Mouse (Mus musculus) thymus, postnatal 14 days (tissue): ENCODE data around the gene Hunk.
A peak's percentile ranks its signal among the peaks of the same experiment; 100 is the strongest.

Experiments
- DNase-seq: peaks from one replicate; pipeline ENCODE4 v3.0.0; 2021

Hunk gene

DNA sequence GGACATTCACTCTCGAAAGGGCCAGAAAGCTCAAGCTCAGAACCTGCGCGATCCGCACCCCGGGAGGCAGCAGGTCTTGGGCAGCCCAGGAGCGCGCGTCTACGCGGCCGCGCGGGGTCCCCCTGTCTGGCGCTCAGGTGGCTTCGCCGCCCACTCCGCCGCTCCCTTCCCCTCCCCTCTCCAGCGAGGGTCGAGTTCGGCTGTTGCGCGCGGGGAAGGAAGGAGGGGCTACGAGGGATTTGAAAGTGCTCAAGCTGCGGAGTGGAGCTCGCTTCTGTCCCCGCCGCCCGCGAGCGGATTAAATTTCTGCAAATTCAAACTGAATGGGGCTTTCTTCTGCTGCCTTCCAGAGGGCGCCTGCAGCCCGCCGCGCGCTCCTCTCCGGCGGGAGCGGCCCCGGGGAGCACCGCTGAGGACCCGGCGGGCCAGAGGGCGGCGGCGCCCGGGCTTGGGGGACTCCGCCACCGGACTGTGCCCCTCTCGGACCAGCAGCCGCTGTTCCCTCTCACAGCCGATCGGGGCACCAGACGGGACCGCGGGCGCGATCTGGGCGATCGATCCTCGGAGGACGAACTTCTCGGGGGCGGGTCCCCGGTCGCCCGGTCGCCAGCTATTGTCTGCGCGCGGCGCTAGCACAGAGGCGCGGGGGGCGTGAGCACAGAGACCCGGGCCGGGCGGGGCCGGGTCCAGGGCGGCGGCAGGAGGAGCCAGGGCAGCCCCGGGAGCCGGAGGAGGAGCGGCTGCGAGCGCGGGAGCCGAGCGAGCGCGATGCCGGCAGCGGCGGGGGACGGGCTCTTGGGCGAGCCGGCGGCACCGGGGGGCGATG lies at the start of gene Hunk:
Gene Hunk, plus strand, starts transcription at position 326 of the 826 bp plus-strand sequence.
- DNase-seq: peak; percentile 63

DNA sequence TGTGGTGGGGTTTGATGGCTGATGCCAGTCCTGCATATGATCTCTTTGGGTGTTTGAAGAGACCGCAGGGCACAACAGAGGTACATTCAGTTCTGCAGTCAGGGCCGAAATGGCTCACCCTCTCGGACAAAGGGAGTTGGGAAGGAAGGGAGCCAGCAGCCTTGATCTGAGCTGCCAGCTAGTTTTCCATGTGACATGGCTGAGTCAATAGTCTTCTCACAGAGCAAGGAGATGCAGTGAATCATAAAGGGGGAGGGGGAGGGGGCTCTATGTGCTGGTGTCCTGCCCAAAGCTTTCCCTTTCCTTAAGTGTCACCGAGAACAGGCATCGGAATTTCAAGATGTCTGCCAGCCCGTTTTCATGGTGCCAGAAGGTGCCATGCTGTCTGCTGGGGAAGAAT lies 46.8 kb upstream of the Hunk start:
- no peak for DNase-seq

DNA sequence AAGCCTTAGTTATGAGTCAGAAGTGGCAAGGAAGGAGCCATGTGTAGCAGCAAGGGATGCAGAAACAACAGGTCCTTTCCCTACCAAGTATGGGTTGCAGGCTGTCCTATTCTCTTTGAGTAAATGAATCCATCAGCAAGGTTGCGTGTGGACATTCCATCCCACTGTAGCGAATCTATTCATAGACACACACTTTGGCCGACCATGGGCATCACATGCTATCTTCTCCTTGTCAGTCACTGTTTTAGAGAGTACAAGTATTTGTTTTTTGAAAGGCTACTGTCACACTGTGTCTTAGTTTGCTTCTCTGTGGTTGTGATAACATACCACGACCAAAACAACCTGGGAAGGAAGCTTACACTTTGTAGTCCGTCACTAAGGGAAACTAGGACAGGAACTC lies 44.7 kb upstream of the Hunk start:
- DNase-seq: no peak

DNA sequence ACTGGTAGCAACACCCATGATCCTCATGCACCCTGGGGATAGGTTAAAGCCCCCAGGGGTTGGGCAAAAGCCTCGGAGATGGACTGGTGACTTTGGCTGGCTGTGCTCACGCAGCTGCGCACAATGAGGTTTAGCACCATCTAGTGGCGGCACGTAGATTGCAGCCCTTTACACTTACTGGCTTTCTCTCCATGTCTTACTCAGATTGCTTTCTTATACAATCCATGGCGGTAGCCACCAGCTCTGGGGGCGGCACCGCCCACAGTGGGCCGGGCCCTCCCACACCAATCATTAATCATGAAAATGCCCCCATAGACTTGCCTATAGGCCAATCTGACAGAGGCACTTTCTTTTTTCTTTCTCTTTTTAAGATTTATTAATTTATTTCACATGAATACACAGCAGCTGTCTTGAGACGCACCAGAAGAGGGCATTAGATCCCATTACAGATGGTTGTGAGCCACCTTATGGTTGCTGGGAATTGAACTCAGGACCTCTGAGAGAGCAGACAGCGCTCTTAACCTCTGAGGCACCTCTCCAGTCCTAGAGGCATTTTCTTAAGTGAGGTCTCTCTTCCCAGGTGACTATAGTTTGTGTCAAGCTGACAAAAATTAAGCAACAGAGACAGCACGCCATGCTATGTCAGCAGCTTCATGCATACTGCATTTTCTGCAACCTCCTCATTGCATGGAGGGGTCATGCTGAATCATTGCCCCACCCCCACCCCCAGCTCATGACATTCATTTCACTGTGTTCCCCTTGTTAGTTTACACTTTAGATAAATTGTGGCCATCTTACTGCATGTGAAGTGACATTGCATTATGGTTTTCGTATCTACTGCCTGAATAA lies 35.9 kb upstream of the Hunk start:
- DNase-seq: peak; percentile 62

DNA sequence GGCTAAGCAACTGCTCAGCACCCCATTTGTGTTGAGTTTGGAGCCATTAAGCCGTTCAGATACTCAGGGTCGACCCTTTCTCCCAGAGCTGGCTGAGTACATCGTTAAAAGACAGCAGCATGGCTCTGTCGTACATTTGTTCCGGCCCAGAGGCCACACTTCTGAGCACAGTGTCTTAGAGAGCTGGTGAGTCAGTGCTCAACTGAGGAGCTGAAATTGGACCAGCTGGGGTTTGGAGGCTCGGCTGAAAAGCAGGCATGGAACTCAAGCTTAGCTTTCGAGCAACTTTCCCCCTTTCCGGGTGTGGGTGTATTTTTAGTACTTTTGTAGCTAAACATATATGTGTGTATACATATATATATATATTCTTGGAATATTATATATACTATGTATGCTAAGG lies 34.1 kb upstream of the Hunk start:
- DNase-seq: no peak

DNA sequence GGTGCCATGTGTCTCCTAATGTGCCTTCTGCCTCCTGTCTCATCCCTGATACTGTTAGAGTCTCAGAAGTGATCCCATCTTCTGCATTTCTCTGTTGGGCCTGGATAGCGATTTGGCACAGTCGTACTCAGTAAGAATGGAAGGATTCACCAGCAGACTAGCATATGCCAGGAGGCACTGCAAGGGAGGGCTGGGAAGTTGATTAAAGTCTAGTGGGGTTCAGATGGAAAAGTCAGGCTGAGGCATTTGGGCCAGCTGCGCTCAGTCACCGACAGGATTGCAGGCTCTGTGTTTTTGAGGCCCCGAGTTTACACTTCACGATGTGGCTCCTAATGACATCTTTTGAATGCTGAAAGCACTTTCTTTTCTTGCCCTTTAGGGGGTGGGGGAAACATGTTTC lies 33.1 kb upstream of the Hunk start:
- no peak for DNase-seq

DNA sequence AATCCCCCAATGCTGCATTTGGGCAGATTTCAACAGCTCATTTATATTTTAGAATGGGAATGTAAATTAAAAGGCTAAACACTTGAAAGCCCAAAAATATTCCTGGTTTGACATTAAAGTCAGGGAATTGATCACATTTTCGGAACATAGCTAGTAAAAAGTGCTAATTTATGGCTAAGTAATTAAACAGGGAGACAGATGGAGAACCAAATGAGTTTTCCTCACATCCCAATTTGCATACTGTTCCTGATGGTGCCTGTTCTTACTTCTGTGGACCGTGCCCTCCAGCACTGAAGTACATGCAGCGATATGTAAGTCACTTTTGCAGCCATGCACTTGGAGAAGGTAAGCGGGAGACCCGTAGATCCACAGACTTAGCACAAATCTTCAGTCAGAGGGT lies 32.7 kb upstream of the Hunk start:
- DNase-seq: no peak

DNA sequence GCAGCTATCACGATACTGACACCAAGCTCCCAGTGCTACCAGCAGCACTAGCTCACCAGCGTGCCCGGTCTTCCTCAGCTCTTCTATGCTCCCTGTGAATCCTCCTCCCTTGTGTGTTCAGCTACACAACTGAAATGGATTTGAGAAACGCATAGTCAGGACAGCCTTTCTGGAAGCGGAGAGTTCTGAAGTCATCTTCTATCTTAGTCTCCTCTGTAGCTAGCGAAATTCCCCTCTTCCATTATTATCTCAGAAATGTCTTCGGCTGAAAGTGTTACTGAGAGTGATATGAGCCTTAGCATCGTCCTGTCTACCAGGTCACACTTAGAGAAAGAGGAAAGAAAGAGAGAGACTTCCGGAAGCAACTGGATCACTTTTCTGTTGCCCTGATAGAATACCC lies 26.5 kb upstream of the Hunk start:
- DNase-seq: no peak

DNA sequence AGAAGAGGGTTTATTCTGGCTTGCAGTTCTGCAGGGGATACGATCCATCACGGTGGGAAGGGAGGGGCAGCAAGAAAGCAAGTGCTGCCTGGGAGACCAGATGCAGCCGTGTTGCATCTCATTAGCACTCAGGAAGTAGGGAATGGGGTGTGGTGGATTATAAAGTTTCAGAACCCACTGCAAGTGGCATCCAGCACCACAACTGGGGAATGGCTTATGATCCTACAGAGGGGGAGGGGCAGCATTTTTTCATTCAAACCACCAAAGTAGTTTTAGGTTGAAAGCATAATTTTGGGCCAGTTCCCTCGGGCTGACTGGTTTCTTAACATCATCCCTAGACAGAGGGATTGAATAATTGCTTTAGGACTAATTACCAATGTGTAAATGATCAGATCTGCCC lies 26.1 kb upstream of the Hunk start:
- DNase-seq: no peak

DNA sequence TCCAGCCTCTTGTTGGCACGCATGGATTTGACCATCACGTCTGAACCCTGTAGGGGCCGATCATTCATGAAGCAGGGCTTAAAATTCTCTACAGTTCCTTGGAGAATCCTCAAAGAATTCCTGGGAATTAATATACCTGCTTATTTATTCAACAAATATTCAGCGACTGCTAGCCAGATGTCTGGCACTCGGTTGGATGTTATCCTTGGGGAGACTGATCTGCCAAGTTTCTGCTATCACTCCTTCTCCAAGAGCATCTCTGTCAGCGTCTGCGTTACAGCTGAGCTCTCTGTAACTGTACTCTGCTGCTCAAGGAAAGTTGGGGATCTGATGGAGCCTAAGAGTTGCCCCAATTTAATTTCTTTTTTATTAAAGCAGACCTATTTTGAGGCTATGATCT lies 25.5 kb upstream of the Hunk start:
- DNase-seq: no peak

DNA sequence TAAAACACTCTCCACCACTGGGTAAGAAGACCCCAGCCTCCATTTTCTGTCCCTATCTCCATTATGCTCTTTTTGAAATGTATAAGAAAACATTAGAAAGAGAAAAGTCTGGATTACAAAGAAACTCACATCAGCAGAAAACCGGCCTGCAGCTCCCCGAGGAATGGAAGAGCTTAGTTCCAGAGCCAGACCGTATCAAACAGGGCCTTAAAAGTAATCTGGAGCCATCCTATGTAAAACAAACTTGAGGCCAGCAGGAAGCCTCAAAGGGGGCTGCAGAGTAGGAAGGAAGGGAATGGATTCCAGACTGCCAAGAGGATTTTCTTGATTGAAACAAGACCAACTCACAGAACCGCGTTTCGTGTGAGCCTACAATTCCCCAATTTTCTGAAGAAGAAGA lies 22.9 kb upstream of the Hunk start:
- DNase-seq: no peak

DNA sequence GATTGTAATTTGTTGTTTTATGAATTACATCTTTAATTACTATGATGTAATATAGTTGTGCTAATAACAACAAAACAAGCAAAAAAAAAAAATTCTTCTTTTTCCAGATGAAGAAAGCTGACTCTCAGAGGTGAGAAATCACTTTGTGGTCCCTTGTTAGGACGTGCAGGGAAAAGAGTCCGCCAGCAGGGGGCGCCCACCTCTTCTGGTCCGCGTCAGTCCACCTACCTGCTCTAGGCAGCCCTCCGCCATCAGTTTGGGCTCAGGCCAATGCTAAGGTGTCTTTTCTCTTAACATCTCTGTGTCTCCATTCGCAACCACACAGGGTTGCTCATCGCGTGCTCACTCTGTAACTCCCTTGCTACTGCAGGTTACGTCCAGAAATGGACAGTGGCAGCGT lies 5.9 kb upstream of the Hunk start:
- DNase-seq: peak; percentile 76

DNA sequence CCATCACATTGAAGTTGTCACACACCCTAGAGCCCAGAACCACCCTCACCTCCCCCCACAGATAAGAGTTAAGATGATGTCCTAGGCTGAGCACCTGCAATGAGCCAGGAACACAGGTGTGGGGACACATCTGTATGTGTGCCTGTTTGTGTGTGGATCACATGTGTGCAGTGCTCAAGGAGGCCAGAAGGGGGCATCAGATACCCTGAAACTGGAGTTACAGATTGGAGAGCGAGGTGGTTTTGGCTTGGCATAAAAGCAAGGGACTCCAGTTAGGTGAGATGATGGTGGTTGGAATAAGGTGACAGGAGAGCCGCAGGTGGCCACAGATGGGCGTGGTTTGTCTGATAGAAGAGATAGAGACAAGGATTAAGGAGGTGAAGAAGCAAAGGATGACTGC lies 4.2 kb upstream of the Hunk start:
- DNase-seq: no peak

DNA sequence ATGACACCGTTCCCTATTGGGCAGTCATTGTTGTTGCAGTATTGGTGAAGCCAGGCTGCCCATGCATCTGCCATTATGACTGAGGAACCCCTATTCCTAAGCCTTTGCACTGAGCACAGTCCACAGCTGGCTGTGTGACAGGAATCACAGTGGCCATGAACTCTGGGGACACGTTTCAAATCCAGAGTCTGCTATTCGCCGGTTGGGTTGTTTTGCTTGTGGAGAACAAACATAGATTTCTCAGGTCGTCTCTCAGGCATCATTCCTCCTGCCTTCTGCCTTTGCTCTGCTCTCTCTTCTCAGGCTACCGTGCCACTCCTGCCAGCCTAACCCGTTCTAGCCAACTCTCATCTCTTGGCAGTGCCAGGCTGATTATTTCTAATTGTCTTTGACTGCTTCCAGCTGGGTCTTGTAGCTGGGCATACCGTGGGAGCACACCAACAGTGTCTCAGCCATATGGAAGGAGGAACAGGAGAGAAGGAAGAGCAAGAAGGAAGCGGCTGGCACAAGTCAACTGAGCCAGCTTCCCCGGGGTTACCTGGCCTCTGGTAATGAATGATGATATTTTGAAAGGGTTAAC lies 3.0 kb upstream of the Hunk start:
- no peak for DNase-seq

DNA sequence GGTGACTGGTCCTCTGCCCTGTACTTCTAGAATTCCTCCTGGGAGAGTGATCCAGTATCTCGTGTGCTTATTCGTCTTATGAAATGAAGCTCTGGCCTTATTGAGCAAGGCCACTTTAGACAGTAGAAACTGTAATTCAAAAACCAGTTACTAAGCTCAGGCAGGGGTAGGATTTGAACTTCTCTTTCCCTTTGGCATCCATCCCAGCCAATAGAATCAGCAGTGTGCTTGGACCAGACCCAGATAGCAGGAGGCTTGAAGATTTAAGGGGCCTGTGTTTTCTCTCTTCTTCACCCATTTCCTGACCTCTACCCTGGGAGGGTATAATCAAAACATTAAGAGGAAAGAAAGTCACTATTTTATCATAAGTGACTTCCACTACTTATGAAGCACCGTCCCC lies 1.8 kb upstream of the Hunk start:
- DNase-seq: no peak

DNA sequence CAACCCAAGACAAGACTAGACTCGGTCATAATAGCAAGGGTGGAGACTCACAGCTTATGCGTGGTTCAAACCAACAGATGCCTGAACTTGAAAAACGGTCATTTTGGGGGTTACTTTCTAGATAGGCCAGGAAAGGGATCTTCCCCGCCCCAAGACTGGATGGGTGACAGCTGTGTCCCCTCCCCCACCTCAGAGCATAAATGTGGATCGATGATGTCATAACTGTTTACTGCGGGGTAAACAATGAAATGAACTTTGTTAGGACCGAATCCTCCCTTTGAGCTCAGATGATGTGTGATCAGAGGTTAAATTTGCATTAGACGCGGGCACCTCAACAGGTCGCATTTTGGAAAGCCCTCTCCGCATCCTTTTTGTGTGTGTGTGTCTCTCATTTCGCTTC lies 967 bp upstream of the Hunk start:
- DNase-seq: no peak

DNA sequence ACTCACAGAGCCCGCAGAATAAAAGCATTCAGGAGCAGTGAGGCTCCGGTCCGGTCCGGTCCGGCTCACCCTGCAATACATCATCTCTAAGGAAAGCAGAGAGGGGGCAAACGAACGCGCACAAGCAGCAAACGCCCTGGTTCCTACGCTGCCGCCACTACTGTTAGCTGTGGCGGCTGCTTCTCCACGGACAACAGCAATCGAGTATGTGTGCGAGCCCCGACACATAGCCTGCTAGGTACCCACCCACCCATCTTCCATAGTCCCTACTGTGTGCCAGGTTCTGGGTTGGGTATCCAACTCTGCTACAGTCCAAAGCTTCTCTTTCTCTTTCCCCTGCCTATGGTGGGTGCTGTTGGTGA lies 506 bp upstream of the Hunk start:
- DNase-seq: no peak

DNA sequence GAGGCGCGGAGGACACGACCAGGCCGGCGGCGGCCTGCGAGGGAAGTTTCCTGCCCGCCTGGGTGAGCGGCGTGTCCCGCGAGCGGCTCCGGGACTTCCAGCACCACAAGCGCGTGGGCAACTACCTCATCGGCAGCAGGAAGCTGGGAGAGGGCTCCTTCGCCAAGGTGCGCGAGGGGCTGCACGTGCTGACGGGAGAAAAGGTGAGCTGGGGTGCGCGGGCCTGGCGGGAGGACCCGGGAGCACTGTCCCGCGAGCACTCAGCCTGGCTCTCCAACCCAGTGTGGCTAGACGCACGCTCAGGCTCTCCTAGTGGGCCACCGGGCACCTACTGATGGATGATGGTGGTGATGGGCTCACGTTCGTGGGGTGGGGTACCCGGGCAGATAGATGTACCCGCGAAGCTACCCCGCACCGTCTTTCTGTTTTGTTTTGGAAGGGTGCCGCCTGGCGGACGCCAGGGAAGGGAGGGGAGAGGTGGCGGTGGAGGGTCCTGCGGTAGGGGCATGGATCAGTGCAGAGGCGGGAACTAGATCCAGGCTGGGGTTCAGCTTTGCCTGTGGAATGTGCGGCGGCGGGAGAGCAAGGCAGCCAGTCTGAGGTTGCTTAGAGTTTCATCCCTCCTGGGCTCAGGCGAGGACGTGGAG lies 824 bp downstream of the Hunk start:
- peak; percentile 47 for DNase-seq

DNA sequence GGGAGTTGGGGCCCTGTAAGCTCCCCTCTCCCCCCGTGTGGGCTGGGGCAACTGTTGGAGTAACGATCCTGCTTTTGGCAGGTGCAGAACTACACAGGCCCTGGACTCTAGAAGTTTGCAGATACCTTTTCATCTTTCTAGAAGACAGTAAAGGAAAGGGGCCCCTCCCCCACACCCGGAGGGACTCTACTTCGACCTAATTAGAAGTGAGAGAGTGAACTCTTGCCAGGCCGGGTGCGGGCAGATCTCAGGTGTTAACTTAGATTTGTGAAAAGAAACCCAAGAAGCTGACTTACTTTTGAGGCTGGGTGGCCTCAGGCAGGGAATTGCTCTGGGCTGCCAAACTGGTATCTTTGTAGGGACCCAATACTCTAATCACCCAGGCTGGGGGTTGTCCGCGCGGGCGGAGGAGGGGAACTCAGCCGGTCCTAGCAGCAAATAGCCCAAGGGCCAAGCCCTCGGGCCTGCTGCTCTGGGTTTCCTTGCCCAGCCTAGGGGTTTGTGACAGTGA lies 1.4 kb downstream of the Hunk start:
- DNase-seq: peak; percentile 35

DNA sequence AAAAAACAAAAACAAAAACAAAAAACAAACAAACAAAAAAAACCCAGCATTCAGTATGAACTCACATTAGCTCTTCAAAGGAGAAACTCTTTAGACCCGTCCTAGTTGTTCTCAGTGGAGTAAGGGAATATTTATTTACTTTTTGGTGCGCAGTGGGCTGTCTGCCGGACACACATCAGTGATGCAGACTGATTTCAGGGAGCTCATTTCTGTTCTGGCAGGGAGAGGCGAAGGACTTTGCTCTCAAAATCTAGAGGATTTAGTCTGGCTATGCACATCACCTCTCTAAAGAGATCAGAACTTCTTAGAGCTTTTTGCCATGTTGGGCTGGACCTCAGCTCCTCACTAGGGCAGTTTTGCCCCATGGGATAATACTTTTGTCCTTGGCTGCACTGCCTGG lies 2.1 kb downstream of the Hunk start:
- no peak for DNase-seq

DNA sequence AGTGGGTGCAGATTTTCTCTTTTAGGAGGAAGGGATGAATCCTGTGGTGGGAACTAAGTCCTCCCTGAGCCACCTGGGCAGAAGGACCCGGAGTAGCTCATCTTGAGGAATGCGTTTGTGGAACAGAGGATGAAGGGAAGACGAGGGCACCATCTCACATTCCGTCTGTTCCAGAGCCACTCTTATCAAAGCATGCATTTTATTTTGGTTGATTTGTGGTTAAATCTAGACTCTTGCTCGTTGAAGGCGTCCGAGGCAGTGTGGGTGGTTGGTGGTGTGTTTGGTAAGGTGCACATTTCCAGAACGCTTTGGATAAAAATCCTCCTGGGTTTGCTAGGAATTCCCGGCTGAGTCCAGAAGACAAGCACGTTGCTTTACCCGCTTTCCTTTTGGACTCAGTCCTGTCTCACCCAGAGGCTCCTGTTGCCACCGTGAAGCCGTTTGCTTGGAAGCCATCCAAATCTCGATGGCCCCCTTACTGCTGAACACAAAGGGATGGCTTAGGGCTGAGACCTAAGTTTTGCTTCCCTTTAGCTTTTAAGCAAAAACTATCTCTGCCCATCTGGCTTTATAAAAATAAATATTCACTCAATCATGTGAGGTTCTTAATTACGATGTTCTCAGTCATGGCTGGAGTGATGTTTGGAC lies 3.4 kb downstream of the Hunk start:
- DNase-seq: no peak

DNA sequence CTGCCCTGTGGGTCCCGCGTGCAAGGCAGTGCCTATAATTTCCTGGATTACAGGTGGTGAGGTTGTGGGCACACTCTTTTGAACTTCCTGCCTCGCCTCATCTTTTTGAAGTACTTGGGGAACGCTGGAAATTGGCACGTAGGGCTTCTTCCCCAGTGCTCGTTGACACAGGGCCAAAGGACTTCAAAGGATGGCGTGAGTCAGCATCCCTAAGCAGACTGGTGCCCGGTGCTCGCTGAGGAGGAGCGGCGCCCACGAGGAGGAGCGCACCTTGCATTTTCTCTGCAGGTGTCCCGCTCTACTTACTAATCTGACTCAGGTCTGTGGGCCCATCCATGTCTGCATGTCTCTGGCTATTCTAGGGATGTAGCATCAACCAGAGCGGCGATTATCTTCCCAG lies 4.9 kb downstream of the Hunk start:
- DNase-seq: no peak

DNA sequence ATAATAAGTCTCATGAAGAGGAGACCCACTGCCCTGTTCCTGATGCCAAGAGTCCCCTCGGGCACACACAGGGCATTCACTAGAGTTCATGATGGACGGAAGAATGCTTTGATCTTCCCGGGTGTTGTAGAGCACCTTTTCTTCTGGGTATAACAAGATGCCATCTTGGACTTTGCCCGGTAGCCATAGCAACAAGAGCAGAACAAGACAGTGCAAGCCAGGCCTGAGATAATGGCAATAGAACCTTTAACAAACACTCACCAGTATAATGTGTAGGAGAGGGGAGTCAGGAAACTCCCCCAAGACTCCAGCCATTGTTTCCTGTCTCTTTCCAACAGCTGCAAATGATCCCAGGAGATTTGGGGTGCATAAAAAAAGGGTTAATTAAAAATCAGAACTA lies 8.9 kb downstream of the Hunk start:
- DNase-seq: no peak
